Mouse (Mus musculus): Measurements from ENCODE around the gene Hbq1b. TPM values are rescaled to one million over a fixed set of nuclear protein-coding genes. Genes with fewer than 3 reads are reported as not detected.
A peak's percentile ranks its signal among the peaks of the same experiment; 100 is the strongest.

Hbq1b gene
- polyA plus RNA-seq, 1 experiment from 2014 or later = 0.77 TPM

GRCm38 (mm10) chr11:32250880-32251763 lies 35.6 kb upstream of the Hbq1b start:
- H3K27me3 ChIP-seq = no peaks in the 10 kb centered on the region
- H3K9ac ChIP-seq = no peak overlapping the region
- no peaks in the 10 kb centered on the region for H3K4me1 ChIP-seq
- H3K27ac ChIP-seq (replicated peaks) = no peak overlapping the region
- 83% methylated on average over 8 of the region's 8 CpGs for whole genome bisulfite sequencing
- no peak for ATAC-seq (ENCODE audit: insufficient number of reproducible peaks, low FRiP score, low TSS enrichment, low read depth)
- no peak overlapping the region for H3K4me3 ChIP-seq (replicated peaks)
- H3K9me3 ChIP-seq (replicated peaks) = no peaks in the 10 kb centered on the region
- H3K4me2 ChIP-seq (replicated peaks) = no peak overlapping the region
- peaks cover 69% of the 10 kb centered on the region for H3K36me3 ChIP-seq

GRCm38 (mm10) chr11:32253121-32253520 lies 33.6 kb upstream of the Hbq1b start:
- Histone ChIP-seq H3K36me3 (peaks cover 52% of the 10 kb centered on the region), H3K9me3 (replicated peaks) (no peaks in the 10 kb centered on the region), H3K4me3 (replicated peaks) (no peak overlapping the region), H3K4me2 (replicated peaks) (no peak overlapping the region), H3K9ac (no peak overlapping the region), H3K4me1 (no peaks in the 10 kb centered on the region), H3K27ac (replicated peaks) (no peak overlapping the region), H3K27me3 (no peaks in the 10 kb centered on the region)
- WGBS = 93% methylated on average over 1 of the region's 1 CpGs
- no peak for ATAC-seq (ENCODE audit: insufficient number of reproducible peaks, low FRiP score, low TSS enrichment, low read depth)

GRCm38 (mm10) chr11:32256146-32256545 lies 30.6 kb upstream of the Hbq1b start:
- no peaks in the 10 kb centered on the region for H3K9me3 ChIP-seq (replicated peaks)
- WGBS = 89% methylated on average over 1 of the region's 1 CpGs
- H3K4me3 ChIP-seq (replicated peaks) = no peak overlapping the region
- no peaks in the 10 kb centered on the region for H3K27me3 ChIP-seq
- peaks cover 37% of the 10 kb centered on the region for H3K36me3 ChIP-seq
- H3K9ac ChIP-seq = no peak overlapping the region
- no peaks in the 10 kb centered on the region for H3K4me1 ChIP-seq
- H3K27ac ChIP-seq (replicated peaks) = no peak overlapping the region
- ATAC-seq (ENCODE audit: insufficient number of reproducible peaks, low FRiP score, low TSS enrichment, low read depth) = no peak
- H3K4me2 ChIP-seq (replicated peaks) = no peak overlapping the region

GRCm38 (mm10) chr11:32256566-32256965 lies 30.2 kb upstream of the Hbq1b start:
- Histone ChIP-seq H3K27me3 (no peaks in the 10 kb centered on the region), H3K9ac (no peak overlapping the region), H3K27ac (replicated peaks) (no peak overlapping the region), H3K9me3 (replicated peaks) (no peaks in the 10 kb centered on the region), H3K4me3 (replicated peaks) (no peak overlapping the region), H3K4me2 (replicated peaks) (no peak overlapping the region), H3K4me1 (no peaks in the 10 kb centered on the region), H3K36me3 (peaks cover 33% of the 10 kb centered on the region)
- ATAC-seq (ENCODE audit: insufficient number of reproducible peaks, low FRiP score, low TSS enrichment, low read depth) = no peak
- 80% methylated on average over 3 of the region's 3 CpGs for WGBS

GRCm38 (mm10) chr11:32262674-32263415 lies 23.9 kb upstream of the Hbq1b start:
- Histone ChIP-seq H3K9me3 (replicated peaks) (no peaks in the 10 kb centered on the region), H3K4me2 (replicated peaks) (no peak overlapping the region), H3K4me3 (replicated peaks) (no peak overlapping the region), H3K27me3 (no peaks in the 10 kb centered on the region), H3K27ac (replicated peaks) (no peak overlapping the region), H3K36me3 (peaks cover 8% of the 10 kb centered on the region), H3K9ac (no peak overlapping the region), H3K4me1 (peaks cover under 1% of the 10 kb centered on the region; the same call in 1 of the 2 replicates)
- 64% methylated on average over 10 of the region's 10 CpGs for WGBS
- ATAC-seq (ENCODE audit: insufficient number of reproducible peaks, low FRiP score, low TSS enrichment, low read depth) = no peak

GRCm38 (mm10) chr11:32265117-32265738 lies 21.5 kb upstream of the Hbq1b start:
- no peak for ATAC-seq (ENCODE audit: insufficient number of reproducible peaks, low FRiP score, low TSS enrichment, low read depth)
- Histone ChIP-seq H3K4me1 (peaks cover 5% of the 10 kb centered on the region), H3K27ac (replicated peaks) (no peak overlapping the region), H3K27me3 (no peaks in the 10 kb centered on the region), H3K9ac (no peak overlapping the region), H3K36me3 (peaks cover 5% of the 10 kb centered on the region), H3K9me3 (replicated peaks) (no peaks in the 10 kb centered on the region), H3K4me3 (replicated peaks) (no peak overlapping the region), H3K4me2 (replicated peaks) (no peak overlapping the region)
- WGBS = 78% methylated on average over 3 of the region's 3 CpGs

- Histone ChIP-seq H3K27me3 (no peaks in the 10 kb centered on the region), H3K27ac (replicated peaks) (no peak overlapping the region), H3K9me3 (replicated peaks) (no peaks in the 10 kb centered on the region), H3K4me2 (replicated peaks) (no peak overlapping the region), H3K36me3 (peaks cover under 1% of the 10 kb centered on the region; the same call in 1 of the 2 replicates), H3K4me3 (replicated peaks) (no peak overlapping the region), H3K9ac (no peak overlapping the region), H3K4me1 (peaks cover 5% of the 10 kb centered on the region)
- no peak for ATAC-seq (ENCODE audit: insufficient number of reproducible peaks, low FRiP score, low TSS enrichment, low read depth)
- 93% methylated on average over 6 of the region's 6 CpGs for WGBS
Observed at GRCm38 (mm10) chr11:32266194-32266593, 20.6 kb upstream of the Hbq1b start.

- no peak for ATAC-seq (ENCODE audit: insufficient number of reproducible peaks, low FRiP score, low TSS enrichment, low read depth)
- Histone ChIP-seq H3K36me3 (no peaks in the 10 kb centered on the region; the same call in 1 of the 2 replicates), H3K9ac (peak overlapping the region; percentile 92), H3K27ac (replicated peaks) (peak overlapping the region; percentile 94), H3K4me3 (replicated peaks) (peak overlapping the region; percentile 85), H3K4me1 (peaks cover 5% of the 10 kb centered on the region), H3K9me3 (replicated peaks) (no peaks in the 10 kb centered on the region), H3K27me3 (no peaks in the 10 kb centered on the region), H3K4me2 (replicated peaks) (peak overlapping the region; percentile 54)
- WGBS = 23% methylated on average over 6 of the region's 6 CpGs
Observed at GRCm38 (mm10) chr11:32266776-32267175, 20.0 kb upstream of the Hbq1b start.

- H3K4me1 ChIP-seq = peaks cover 5% of the 10 kb centered on the region
- H3K4me2 ChIP-seq (replicated peaks) = peak within 1 kb of the TSS; percentile 54
- H3K27ac ChIP-seq (replicated peaks) = peak within 1 kb of the TSS; percentile 94
- peak within 1 kb of the TSS; percentile 85 for H3K4me3 ChIP-seq (replicated peaks)
- under 1% methylated on average over 54 of the region's 54 CpGs for WGBS
- peak within 1 kb of the TSS; percentile 92 for H3K9ac ChIP-seq
- no peaks in the 10 kb centered on the region for H3K9me3 ChIP-seq (replicated peaks)
- ATAC-seq (ENCODE audit: insufficient number of reproducible peaks, low FRiP score, low TSS enrichment, low read depth) = peak; percentile 98
- H3K36me3 ChIP-seq = no peaks in the 10 kb centered on the region; the same call in 1 of the 2 replicates
- no peaks in the 10 kb centered on the region for H3K27me3 ChIP-seq
Observed at GRCm38 (mm10) chr11:32267188-32267884, 19.4 kb upstream of the Hbq1b start, which contains the start of gene Nprl3. TSS of gene Nprl3 (minus strand) at chr11:32267707.

- H3K9me3 ChIP-seq (replicated peaks) = no peaks in the 10 kb centered on the region
- no peaks in the 10 kb centered on the region for H3K27me3 ChIP-seq
- 19% methylated on average over 5 of the region's 5 CpGs for WGBS
- peak overlapping the region; percentile 92 for H3K9ac ChIP-seq
- H3K4me3 ChIP-seq (replicated peaks) = peak overlapping the region; percentile 85
- peak overlapping the region; percentile 94 for H3K27ac ChIP-seq (replicated peaks)
- H3K4me2 ChIP-seq (replicated peaks) = peak overlapping the region; percentile 54
- ATAC-seq (ENCODE audit: insufficient number of reproducible peaks, low FRiP score, low TSS enrichment, low read depth) = no peak
- H3K36me3 ChIP-seq = no peaks in the 10 kb centered on the region
- peaks cover 5% of the 10 kb centered on the region for H3K4me1 ChIP-seq
Observed at GRCm38 (mm10) chr11:32267964-32268363, 18.8 kb upstream of the Hbq1b start.

Measured in embryonic facial prominence, embryonic 15.5 days (tissue).